Mouse (Mus musculus) testis, adult 2 months (tissue): Measurements from ENCODE around the gene Zg16. TPM values are rescaled to one million over a fixed set of nuclear protein-coding genes. Genes with fewer than 3 reads are reported as not detected.
"Not testable (repeated sequence)": the region's sequence is repeated elsewhere in the genome, so short reads cannot be mapped to it uniquely, and the experiment has no call there.

ENCODE experiments used
- H3K27ac ChIP-seq: fragments of 200-500 bp; 2 replicates; pipeline ENCODE4 v1.5.1; 2012; ENCODE audit warnings: low read depth, low read length; ENCODE audit not compliant: control insufficient read depth, insufficient read depth
- H3K27me3 ChIP-seq: fragments of 200-500 bp; 2 replicates; pipeline ENCODE4 v1.6.1; 2012; ENCODE audit warnings: mild to moderate bottlenecking, low read length, moderate library complexity; ENCODE audit not compliant: control insufficient read depth, insufficient read depth
- H3K36me3 ChIP-seq: fragments of 200-500 bp; 2 replicates; pipeline ENCODE4 v1.6.1; 2012; ENCODE audit warnings: mild to moderate bottlenecking, low read length; ENCODE audit not compliant: control insufficient read depth, insufficient read depth
- H3K4me1 ChIP-seq: fragments of 200-500 bp; 2 replicates; pipeline ENCODE4 v1.6.1; 2012; ENCODE audit warnings: low read length; ENCODE audit not compliant: control insufficient read depth, insufficient read depth
- H3K4me3 ChIP-seq: fragments of 200-500 bp; 2 replicates; pipeline ENCODE4 v1.5.1; 2012; ENCODE audit warnings: low read depth, mild to moderate bottlenecking, low read length, moderate library complexity, mixed read lengths; ENCODE audit not compliant: control insufficient read depth
- CTCF ChIP-seq: fragments of 200-500 bp; IDR thresholded peaks from 2 replicates; pipeline ENCODE4 v1.5.1; 2012; ENCODE audit warnings: low read depth, mild to moderate bottlenecking, inconsistent platforms, low read length, moderate library complexity; ENCODE audit not compliant: control insufficient read depth, insufficient read depth, insufficient replicate concordance
- POLR2A ChIP-seq: fragments of 200-500 bp; IDR thresholded peaks from 2 replicates; pipeline ENCODE4 v1.6.1; 2012; ENCODE audit warnings: low read depth, mild to moderate bottlenecking, inconsistent platforms, low read length, moderate library complexity; ENCODE audit not compliant: control insufficient read depth
- polyA plus RNA-seq: library from polyadenylated mRNA; depleted of rRNA; stranded (reverse); fragments of >200 nt; gene quantifications from 2 replicates; pipeline ENCODE4 v1.2.3, GENCODE M21; 2012; rRNA removed

Zg16 gene
- 0.76 and 0.93 TPM in 2 replicates for polyA plus RNA-seq

DNA sequence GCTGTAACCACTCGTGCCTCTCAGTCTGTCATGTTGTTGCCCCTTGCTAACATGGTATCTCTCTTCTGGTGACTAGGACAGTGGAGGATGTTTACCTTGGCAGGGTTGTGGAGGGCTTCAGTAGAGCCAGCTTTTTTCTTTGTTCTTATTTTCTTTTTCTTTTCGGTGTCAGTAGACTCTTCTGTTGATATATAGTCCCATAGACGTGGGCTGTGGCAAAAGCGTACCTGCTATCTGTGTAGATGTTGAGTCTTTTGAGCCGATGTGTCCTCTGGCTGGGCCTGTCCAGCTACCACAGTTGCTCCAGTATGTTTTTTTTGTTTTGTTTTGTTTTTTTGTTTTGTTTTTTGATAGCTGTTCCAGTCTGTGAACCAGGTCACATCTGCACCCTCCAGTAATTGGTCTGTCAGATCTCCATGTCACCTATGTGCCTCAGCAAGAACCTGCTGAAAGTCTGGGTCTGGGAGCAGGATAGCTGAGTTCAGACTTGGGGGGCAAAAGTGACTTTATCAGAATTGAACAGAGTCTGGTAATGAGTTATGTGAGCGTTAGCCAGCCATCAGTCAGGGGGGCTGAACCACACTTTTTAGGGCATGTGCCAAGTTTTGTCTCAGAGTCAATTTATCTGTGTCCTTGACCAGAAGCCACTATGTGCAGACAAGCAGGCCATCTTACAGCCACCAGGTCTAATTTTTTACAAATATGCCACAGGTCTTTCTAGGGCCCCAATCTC lies at the start of gene Zg16:
Gene Zg16 (minus strand): TSS at position 51 of the 733 bp plus-strand sequence.
- H3K4me1 ChIP-seq = peaks cover 15% of the 10 kb centered on the region
- H3K36me3 ChIP-seq, H3K27ac ChIP-seq, H3K27me3 ChIP-seq, H3K4me3 ChIP-seq: not testable (repeated sequence)

DNA sequence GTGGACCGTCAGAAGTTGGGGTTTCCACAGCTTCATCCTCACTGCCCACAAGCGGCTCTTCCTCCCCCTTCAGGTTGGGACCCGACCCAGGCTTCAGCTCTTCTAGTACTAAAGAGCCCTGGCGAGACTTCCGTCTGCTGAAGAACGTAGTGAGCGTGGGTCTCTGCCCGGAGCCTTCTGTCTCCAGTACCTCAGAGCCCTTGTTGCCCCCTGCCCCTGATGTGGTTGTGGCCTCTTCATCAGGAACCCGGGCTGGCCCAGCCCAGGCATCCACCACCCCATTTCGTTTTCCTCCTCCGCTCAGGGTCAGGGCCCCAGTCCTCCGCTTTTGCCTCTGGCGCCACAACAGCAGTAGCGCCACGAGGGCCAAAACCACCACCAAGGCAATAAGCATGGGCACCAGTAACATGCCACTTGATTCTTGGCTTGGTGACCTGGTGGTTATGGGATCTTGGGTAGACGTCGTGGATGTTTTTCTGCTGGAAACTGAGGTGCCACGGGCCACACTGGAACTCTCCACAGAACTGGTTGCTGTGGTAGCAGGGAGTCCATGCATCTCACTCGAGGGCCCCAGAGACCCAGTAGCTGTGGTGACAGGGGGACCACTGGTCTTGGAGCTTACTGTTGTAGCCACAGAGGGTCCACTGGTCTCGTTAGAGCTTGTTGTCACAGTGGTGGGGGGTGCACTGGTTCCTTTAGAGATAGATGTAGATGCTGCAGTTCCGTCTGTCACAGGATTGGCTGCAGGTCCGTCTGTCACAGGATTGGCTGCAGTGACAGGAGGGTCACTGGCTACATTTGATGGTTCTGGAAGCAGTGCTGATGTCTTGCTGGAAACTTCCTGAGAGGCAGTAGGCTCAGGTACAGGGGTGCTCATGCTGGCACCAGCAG lies 49.3 kb upstream of the Zg16 start:
- Histone ChIP-seq H3K36me3 (no peaks in the 10 kb centered on the region), H3K27ac (no peak overlapping the region), H3K4me1 (no peaks in the 10 kb centered on the region), H3K27me3 (no peaks in the 10 kb centered on the region), H3K4me3 (no peak overlapping the region)
- TF ChIP-seq POLR2A = no peak
- TF ChIP-seq CTCF = no peak

DNA sequence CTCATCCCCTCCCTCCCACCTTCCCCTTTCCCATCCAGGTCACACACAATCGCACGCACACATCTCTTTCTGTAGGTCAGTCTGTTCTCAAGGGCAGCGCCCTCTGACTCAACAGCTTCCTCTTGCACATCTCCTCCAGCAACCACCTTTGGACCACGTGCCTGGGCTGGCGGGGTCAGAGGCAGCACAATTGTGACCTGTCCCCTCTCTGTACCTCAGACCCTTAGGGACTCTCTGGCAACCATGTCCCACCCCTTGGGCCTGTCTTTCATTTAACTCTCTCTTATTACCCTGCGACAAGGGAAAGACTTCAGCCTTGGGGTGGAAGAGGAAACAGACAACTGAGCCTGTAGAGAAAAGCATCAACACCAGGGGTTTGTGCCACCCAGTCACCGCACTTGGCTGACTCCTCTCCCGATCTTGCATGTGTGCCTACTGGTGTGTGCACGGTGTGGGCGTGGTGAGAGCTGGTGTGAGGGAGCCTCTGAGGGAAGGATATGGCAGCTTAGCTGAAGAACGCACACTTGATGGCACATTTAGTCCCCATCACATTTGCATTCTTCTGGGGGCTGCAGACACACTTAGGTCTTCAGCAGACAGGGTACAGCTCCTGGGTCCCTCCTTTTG lies 47.8 kb upstream of the Zg16 start:
- TF ChIP-seq CTCF (no peak), POLR2A (no peak)
- Histone ChIP-seq H3K27me3 (no peaks in the 10 kb centered on the region), H3K36me3 (no peaks in the 10 kb centered on the region), H3K4me1 (no peaks in the 10 kb centered on the region), H3K4me3 (no peak overlapping the region), H3K27ac (no peak overlapping the region)

DNA sequence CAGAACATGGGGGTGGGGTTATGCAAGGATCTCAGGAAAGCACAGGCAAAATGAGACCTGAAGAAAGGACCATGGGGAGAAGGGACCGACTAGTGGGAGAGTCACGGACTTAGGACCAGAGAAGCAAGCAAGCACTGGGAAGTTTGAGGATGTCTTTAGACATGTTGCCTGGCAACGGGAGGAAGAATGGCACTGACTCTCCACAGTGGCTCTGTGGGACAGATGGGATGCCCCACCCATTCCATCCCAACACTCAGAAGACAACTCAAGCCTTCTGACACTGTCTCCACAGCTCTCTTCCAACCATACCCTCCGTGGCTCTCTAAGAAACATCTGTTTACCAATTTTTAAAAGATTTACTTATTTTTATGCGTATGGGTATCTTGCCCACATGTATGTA lies 46.0 kb upstream of the Zg16 start:
- Histone ChIP-seq H3K27ac (no peak overlapping the region), H3K36me3 (no peaks in the 10 kb centered on the region), H3K4me3 (no peak overlapping the region), H3K4me1 (no peaks in the 10 kb centered on the region), H3K27me3 (no peaks in the 10 kb centered on the region)
- TF ChIP-seq CTCF = no peak

DNA sequence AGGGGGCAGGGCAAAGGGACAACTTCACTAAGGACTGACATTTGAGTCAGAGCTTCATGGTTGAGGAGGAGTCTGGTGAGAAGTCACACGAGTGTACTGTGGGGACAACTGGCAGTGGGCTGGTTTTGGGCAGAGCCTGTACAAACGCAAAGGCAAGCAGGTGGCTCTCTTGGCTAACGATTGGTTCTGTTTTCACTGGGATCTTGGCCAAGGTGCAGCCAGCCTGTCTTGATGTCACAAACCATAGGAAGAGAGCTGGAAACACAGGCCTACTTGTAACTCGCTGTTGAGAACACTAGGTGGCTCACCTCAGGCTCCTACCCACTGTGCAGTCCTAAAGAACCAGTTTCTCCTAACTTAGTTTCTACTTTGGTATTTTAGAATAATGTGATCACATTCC lies 42.5 kb upstream of the Zg16 start:
- Histone ChIP-seq H3K4me1 (peaks cover 4% of the 10 kb centered on the region), H3K36me3 (no peaks in the 10 kb centered on the region), H3K4me3 (no peak overlapping the region), H3K27ac (no peak overlapping the region), H3K27me3 (no peaks in the 10 kb centered on the region)
- TF ChIP-seq POLR2A (no peak), CTCF (0 out of 2 replicates have a peak, but pooled peaks have one; percentile 28)

DNA sequence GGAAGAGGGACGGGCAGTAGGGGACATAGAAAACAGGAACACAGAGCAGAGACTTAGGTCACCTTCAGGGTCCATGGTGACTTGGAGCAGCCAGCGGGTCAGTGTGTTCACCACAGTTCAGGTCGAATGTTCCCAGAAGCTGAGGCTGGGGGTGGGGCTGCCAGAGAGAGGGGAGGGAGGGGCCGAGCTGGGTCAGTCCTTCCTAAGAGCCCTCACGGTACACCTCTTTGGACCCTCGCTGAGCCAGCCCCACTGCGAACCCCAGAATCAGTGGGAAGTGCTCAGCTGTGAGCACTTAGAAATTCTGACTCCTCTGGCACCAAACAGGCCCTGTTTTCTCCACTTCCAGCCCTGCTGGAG lies 34.8 kb upstream of the Zg16 start, which contains the start of gene Qprt:
Gene Qprt (minus strand): TSS at position 316 of the 360 bp plus-strand sequence.
- no peaks in the 10 kb centered on the region for H3K36me3 ChIP-seq
- no peak within 1 kb of the TSS for H3K27ac ChIP-seq
- H3K4me3 ChIP-seq = no peak within 1 kb of the TSS
- H3K27me3 ChIP-seq = no peaks in the 10 kb centered on the region
- peaks cover 8% of the 10 kb centered on the region for H3K4me1 ChIP-seq
- TF ChIP-seq POLR2A (no peak), CTCF (no peak)
